Mouse (Mus musculus) heart, embryonic 16.5 days (tissue): Measurements from ENCODE around the gene Nfic. TPM values are rescaled to one million over a fixed set of nuclear protein-coding genes. Genes with fewer than 3 reads are reported as not detected.

ENCODE experiments used
- ATAC-seq: fragments of 200-750 bp; cut with Nextera tagmentation; replicated peaks from 2 replicates; pipeline ENCODE4 v1.8.0; 2017; ENCODE audit warnings: moderate number of reproducible peaks; ENCODE audit not compliant: insufficient read depth, low FRiP score; ENCODE audit errors: extremely low read depth
- H3K27ac ChIP-seq: fragments of 300-500 bp; sonication (generic); 2 replicates; pipeline ENCODE4 v1.5.1; 2014; ENCODE audit warnings: mild to moderate bottlenecking, low read length, control low read depth, moderate library complexity
- H3K27me3 ChIP-seq: fragments of 300-500 bp; sonication (generic); 2 replicates; pipeline ENCODE4 v1.6.1; 2014; ENCODE audit warnings: low read length, mixed read lengths; ENCODE audit not compliant: control insufficient read depth, insufficient read depth
- H3K36me3 ChIP-seq: fragments of 300-500 bp; sonication (generic); 2 replicates; pipeline ENCODE4 v1.6.1; 2014; ENCODE audit not compliant: control insufficient read depth, insufficient read depth
- H3K4me1 ChIP-seq: fragments of 300-500 bp; sonication (generic); 2 replicates; pipeline ENCODE4 v1.6.1; 2014; ENCODE audit warnings: low read length, mixed read lengths; ENCODE audit not compliant: control insufficient read depth, insufficient read depth
- H3K4me2 ChIP-seq: fragments of 300-500 bp; sonication (generic); 2 replicates; pipeline ENCODE4 v1.6.1; 2014; ENCODE audit warnings: low read depth, mild to moderate bottlenecking, control low read depth, low read length
- H3K4me3 ChIP-seq: fragments of 300-500 bp; sonication (generic); 2 replicates; pipeline ENCODE4 v1.5.1; 2014; ENCODE audit warnings: mild to moderate bottlenecking, control low read depth, low read length
- H3K9ac ChIP-seq: fragments of 300-500 bp; sonication (generic); 2 replicates; pipeline ENCODE4 v1.6.1; 2014; ENCODE audit warnings: low read length, control low read depth
- H3K9me3 ChIP-seq: fragments of 300-500 bp; sonication (generic); replicated peaks from 2 replicates; pipeline ENCODE4 v1.6.1; 2016; ENCODE audit warnings: low read length; ENCODE audit not compliant: control insufficient read depth
- WGBS: fragments of 180-500 bp; shearing (Covaris S2); extraction: QIAGEN DNeasy Blood & Tissue Kit; methylation state at CpG from one replicate; pipeline ENCODE4 v1.1.7; 2014; 5-methylcytosine and 5-hydroxymethylcytosine counted together
- polyA plus RNA-seq: library from polyadenylated mRNA; unstranded; fragments of >200 nt; fragmentation: Nextera tagmentation; extraction: Ambion mirVana; gene quantifications from 2 replicates; pipeline ENCODE4 v1.2.1, GENCODE M21; 2015

The Nfic gene
- polyA plus RNA-seq, 1 experiment from 2014 or later: 54.7 TPM

- Histone ChIP-seq H3K27me3 (no peaks in the 10 kb centered on the region), H3K4me3 (no peak overlapping the region), H3K9me3 (no peaks in the 10 kb centered on the region), H3K27ac (peak overlapping the region; percentile 94), H3K36me3 (peaks cover 45% of the 10 kb centered on the region), H3K4me1 (peaks cover 30% of the 10 kb centered on the region), H3K4me2 (peak overlapping the region; percentile 14; the same call in 1 of the 2 replicates), H3K9ac (no peak overlapping the region)
- ATAC-seq: no peak
- WGBS: 39% methylated on average over 10 of the region's 10 CpGs
These were observed 54.3 kb downstream of the Nfic start for GRCm38 (mm10) chr10:81401205-81401520.

DNA sequence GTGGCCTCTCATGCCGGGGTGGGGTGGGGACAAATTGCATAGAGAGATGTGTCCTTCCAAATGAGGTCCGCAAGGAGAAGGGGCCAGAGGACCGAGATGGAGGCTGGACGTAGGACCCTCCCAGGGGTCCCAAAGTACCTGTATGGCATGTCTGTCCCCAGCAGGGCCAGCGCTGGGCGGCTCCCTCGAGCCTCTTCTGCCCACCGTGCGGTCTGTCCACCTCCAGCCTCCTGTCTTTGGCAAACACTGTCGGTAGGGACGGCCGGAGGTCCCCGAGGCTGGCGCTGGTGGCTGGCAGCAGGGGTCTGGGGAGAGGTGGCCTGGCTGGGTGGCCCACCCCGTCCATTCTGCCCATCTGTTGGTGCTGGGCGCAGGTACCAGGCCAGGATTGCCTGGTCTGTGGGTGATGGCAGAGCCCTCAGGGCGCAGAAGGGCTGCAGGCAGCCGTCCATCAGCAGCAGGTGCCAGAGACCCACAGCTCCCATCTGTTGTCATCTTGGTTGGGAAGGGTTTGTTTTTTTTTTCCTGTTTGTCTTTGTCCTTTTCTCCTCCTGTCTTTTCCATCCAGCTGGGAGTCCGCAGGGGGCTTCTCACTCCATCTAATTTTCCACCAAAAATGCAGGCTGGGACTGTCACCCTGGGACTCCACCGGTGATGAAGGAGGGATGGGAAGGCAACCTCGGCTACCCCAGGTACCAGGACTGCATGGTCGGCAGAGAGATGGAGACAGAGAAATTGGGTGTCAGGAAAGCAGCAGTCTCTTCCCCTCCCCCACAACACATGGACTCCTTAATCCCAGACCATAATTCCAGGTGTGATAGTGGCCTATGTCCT, 54.8 kb downstream of the Nfic start:
- H3K4me1 ChIP-seq: peaks cover 27% of the 10 kb centered on the region
- no peak for ATAC-seq
- H3K4me3 ChIP-seq: no peak overlapping the region
- H3K4me2 ChIP-seq: peak overlapping the region; percentile 14; the same call in 1 of the 2 replicates
- H3K9me3 ChIP-seq: no peaks in the 10 kb centered on the region
- no peak overlapping the region for H3K9ac ChIP-seq
- 67% methylated on average over 22 of the region's 22 CpGs for WGBS
- H3K36me3 ChIP-seq: peaks cover 39% of the 10 kb centered on the region
- no peak overlapping the region; the same call in 1 of the 2 replicates for H3K27ac ChIP-seq
- no peaks in the 10 kb centered on the region for H3K27me3 ChIP-seq

GRCm38 (mm10) chr10:81399798-81400308, 55.6 kb downstream of the Nfic start:
- no peak for ATAC-seq
- 84% methylated on average over 18 of the region's 18 CpGs for WGBS
- Histone ChIP-seq H3K9ac (no peak overlapping the region), H3K4me2 (no peak overlapping the region), H3K4me3 (no peak overlapping the region), H3K36me3 (peaks cover 34% of the 10 kb centered on the region), H3K4me1 (peaks cover 27% of the 10 kb centered on the region), H3K9me3 (no peaks in the 10 kb centered on the region), H3K27ac (no peak overlapping the region), H3K27me3 (no peaks in the 10 kb centered on the region)

DNA sequence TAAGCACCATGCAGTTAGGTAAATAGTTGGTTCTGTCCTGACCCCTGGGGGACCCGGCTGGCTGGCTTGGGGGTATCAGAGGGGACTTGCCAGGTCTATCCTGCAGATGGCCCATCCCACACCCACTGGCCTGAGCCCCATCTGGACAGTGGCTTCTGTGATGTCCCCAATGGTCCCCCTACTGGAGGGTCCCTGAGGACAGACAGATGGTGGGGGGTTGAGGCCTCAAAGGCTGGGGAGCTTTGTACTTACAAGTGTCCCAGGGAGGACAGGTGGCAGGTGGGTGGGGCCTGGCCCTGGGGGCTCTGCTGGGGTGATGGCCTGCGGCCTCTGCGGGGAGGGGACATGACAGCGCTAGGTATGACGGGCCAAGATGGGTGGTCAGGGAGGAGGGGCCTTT, 56.1 kb downstream of the Nfic start:
- Histone ChIP-seq H3K4me1 (peaks cover 25% of the 10 kb centered on the region), H3K27ac (no peak overlapping the region), H3K36me3 (peaks cover 28% of the 10 kb centered on the region), H3K27me3 (no peaks in the 10 kb centered on the region), H3K9ac (no peak overlapping the region), H3K9me3 (no peaks in the 10 kb centered on the region), H3K4me2 (no peak overlapping the region), H3K4me3 (no peak overlapping the region)
- ATAC-seq: no peak
- WGBS: 82% methylated on average over 5 of the region's 5 CpGs

DNA sequence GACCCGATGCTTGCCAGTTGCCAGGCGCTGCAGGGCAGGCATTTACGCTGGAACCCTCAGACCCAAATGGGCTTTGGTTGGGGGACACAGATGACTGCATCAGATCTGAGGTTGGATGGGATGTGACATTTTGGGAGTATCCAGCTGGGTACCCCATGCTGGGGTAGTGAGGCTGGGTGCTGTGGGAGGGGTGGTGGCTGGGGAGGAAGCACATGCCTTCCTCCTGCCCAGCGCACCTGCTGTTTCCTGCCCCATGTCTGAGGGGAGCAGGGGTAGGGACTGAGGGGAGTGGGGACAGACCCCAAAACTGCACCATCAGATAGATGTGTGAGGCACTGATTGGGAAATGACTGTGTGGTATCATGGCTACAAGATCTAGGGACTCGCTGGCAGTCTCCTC, 58.7 kb downstream of the Nfic start:
- Histone ChIP-seq H3K27ac (no peak overlapping the region), H3K27me3 (no peaks in the 10 kb centered on the region), H3K9ac (no peak overlapping the region), H3K4me3 (no peak overlapping the region), H3K36me3 (peaks cover 22% of the 10 kb centered on the region), H3K9me3 (no peaks in the 10 kb centered on the region), H3K4me1 (peaks cover 17% of the 10 kb centered on the region), H3K4me2 (no peak overlapping the region)
- ATAC-seq: no peak
- WGBS: 82% methylated on average over 5 of the region's 5 CpGs

GRCm38 (mm10) chr10:81395865-81396264, 59.6 kb downstream of the Nfic start:
- peaks cover 8% of the 10 kb centered on the region for H3K4me1 ChIP-seq
- no peak for ATAC-seq
- 91% methylated on average over 4 of the region's 4 CpGs for WGBS
- H3K4me2 ChIP-seq: no peak overlapping the region
- peaks cover 21% of the 10 kb centered on the region for H3K36me3 ChIP-seq
- no peaks in the 10 kb centered on the region for H3K27me3 ChIP-seq
- H3K9me3 ChIP-seq: no peaks in the 10 kb centered on the region
- no peak overlapping the region for H3K27ac ChIP-seq
- H3K4me3 ChIP-seq: no peak overlapping the region
- no peak overlapping the region for H3K9ac ChIP-seq

GRCm38 (mm10) chr10:81395127-81395526, 60.3 kb downstream of the Nfic start:
- no peak overlapping the region for H3K4me2 ChIP-seq
- no peaks in the 10 kb centered on the region for H3K9me3 ChIP-seq
- no peak for ATAC-seq
- no peak overlapping the region for H3K27ac ChIP-seq
- no peak overlapping the region for H3K4me3 ChIP-seq
- peaks cover 14% of the 10 kb centered on the region for H3K36me3 ChIP-seq
- whole genome bisulfite sequencing: 12% methylated on average over 5 of the region's 5 CpGs
- H3K27me3 ChIP-seq: no peaks in the 10 kb centered on the region
- H3K4me1 ChIP-seq: peaks cover 8% of the 10 kb centered on the region
- no peak overlapping the region for H3K9ac ChIP-seq

DNA sequence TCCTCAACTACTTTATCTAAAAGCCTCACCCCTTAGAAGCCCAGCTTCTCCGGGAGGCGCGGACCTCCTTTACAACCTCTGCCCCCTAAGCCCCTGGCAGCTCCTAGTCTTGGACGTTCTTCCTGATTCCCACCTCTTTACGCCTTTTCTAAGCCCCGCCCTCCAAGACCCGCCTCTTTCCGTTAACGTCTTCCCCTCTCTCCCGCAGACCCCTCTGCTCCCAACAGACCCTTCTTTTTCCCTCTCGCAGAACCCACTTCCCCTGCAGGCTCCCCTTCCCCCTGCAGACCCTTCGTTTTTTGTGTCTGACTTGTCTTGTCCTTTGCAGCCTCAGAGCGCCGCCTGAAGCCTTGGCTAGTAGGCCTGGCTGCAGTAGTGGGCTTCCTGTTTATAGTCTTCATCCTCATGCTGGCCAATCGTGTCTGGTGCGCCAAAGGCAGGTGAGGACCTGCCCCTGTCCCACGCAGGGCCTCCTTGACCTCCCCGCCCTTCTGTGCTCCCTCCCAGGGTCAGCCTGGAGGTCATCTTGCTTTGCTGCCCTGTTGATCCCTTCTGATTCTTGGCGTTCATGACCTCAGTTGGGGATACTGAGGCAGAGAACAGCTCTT, 61.9 kb downstream of the Nfic start:
- H3K27ac ChIP-seq: peak overlapping the region; percentile 49
- H3K9ac ChIP-seq: peak overlapping the region; percentile 69
- 0 out of 2 replicates have a peak, but pooled peaks cover 3% of the 10 kb centered on the region for H3K36me3 ChIP-seq
- no peak for ATAC-seq
- peak overlapping the region; percentile 46 for H3K4me3 ChIP-seq
- peaks cover 13% of the 10 kb centered on the region for H3K4me1 ChIP-seq
- no peaks in the 10 kb centered on the region for H3K27me3 ChIP-seq
- H3K4me2 ChIP-seq: peak overlapping the region; percentile 74
- H3K9me3 ChIP-seq: no peaks in the 10 kb centered on the region
- WGBS: 7% methylated on average over 19 of the region's 19 CpGs

GRCm38 (mm10) chr10:81392781-81393185, 62.7 kb downstream of the Nfic start, which contains the start of gene Smim24:
TSS of gene Smim24 (plus strand) at chr10:81393051.
- Histone ChIP-seq H3K9me3 (no peaks in the 10 kb centered on the region), H3K4me3 (peak within 1 kb of the TSS; percentile 46), H3K27ac (peak within 1 kb of the TSS; percentile 49), H3K27me3 (no peaks in the 10 kb centered on the region), H3K9ac (peak within 1 kb of the TSS; percentile 69), H3K4me1 (peaks cover 13% of the 10 kb centered on the region), H3K4me2 (peak within 1 kb of the TSS; percentile 74), H3K36me3 (peaks cover 5% of the 10 kb centered on the region)
- ATAC-seq: no peak
- WGBS: 56% methylated on average over 14 of the region's 14 CpGs
